Mouse (Mus musculus) lung, postnatal 0 days (tissue): ENCODE data around the gene C3.

Experiments
- CTCF ChIP-seq: IDR thresholded peaks from 2 replicates; pipeline ENCODE4 v1.5.1; 2016; ENCODE audit warnings: antibody characterized with exemption, mild to moderate bottlenecking
- EP300 ChIP-seq: IDR thresholded peaks from 2 replicates; pipeline ENCODE4 v1.6.1; 2016; ENCODE audit warnings: antibody characterized with exemption, mild to moderate bottlenecking, control low read depth

GRCm38 (mm10) chr17:57198252-57198651 is 29.7 kb downstream of the C3 start:
- TF ChIP-seq CTCF (no peak), EP300 (no peak)
